Mouse (Mus musculus): ENCODE results near the gene Gm10644. TPM values are rescaled to one million over a fixed set of nuclear protein-coding genes. Genes with fewer than 3 reads are reported as not detected.
"Not testable (repeated sequence)": the region's sequence is repeated elsewhere in the genome, so short reads cannot be mapped to it uniquely, and the experiment has no call there.

Gm10644 gene
- polyA plus RNA-seq, 1 experiment, result not detected

- TF ChIP-seq FLI1 (IDR thresholded peaks at IDR 0.05; ENCODE audit: low read length) (no peak), GATA1 (IDR thresholded peaks at IDR 0.05; ENCODE audit: borderline replicate concordance, low read length) (no peak)
- H3K27me3 ChIP-seq (replicated peaks), result no peaks in the 10 kb centered on the region
- H3K4me1 ChIP-seq, result peaks cover 43% of the 10 kb centered on the region
- H3K9me3 ChIP-seq, result no peaks in the 10 kb centered on the region
- H3K4me3 ChIP-seq (replicated peaks), result peak within 1 kb of the TSS; percentile 91
- peaks cover 62% of the 10 kb centered on the region for H3K36me3 ChIP-seq (replicated peaks; ENCODE audit: low read length)
Measured at GRCm38 (mm10) chr8:83997511-83998141, 42.6 kb upstream of the Gm10644 start, which contains the start of gene Samd1. Samd1 (plus strand) TSS chr8:83997672.

GRCm38 (mm10) chr8:83996567-83997505 is 41.8 kb upstream of the Gm10644 start:
- H3K36me3 ChIP-seq (replicated peaks; ENCODE audit: low read length), result peaks cover 62% of the 10 kb centered on the region
- peaks cover 46% of the 10 kb centered on the region for H3K4me1 ChIP-seq
- peak overlapping the region; percentile 91 for H3K4me3 ChIP-seq (replicated peaks)
- no peaks in the 10 kb centered on the region for H3K27me3 ChIP-seq (replicated peaks)
- no peaks in the 10 kb centered on the region for H3K9me3 ChIP-seq
- TF ChIP-seq GATA1 (IDR thresholded peaks at IDR 0.05; ENCODE audit: borderline replicate concordance, low read length), result no peak
- TF ChIP-seq FLI1 (IDR thresholded peaks at IDR 0.05; ENCODE audit: low read length), result no peak

GRCm38 (mm10) chr8:83995973-83996372 is 41.0 kb upstream of the Gm10644 start:
- no peak for TF ChIP-seq FLI1 (IDR thresholded peaks at IDR 0.05; ENCODE audit: low read length)
- TF ChIP-seq GATA1 (IDR thresholded peaks at IDR 0.05; ENCODE audit: borderline replicate concordance, low read length), result no peak
- H3K9me3 ChIP-seq, result no peaks in the 10 kb centered on the region
- H3K4me3 ChIP-seq (replicated peaks), result no peak overlapping the region
- no peaks in the 10 kb centered on the region for H3K27me3 ChIP-seq (replicated peaks)
- peaks cover 62% of the 10 kb centered on the region for H3K36me3 ChIP-seq (replicated peaks; ENCODE audit: low read length)
- peaks cover 46% of the 10 kb centered on the region for H3K4me1 ChIP-seq

GRCm38 (mm10) chr8:83994030-83994429 is 39.0 kb upstream of the Gm10644 start:
- H3K27me3 ChIP-seq (replicated peaks), result no peaks in the 10 kb centered on the region
- no peak for TF ChIP-seq FLI1 (IDR thresholded peaks at IDR 0.05; ENCODE audit: low read length)
- no peak for TF ChIP-seq GATA1 (IDR thresholded peaks at IDR 0.05; ENCODE audit: borderline replicate concordance, low read length)
- H3K4me3 ChIP-seq (replicated peaks), result no peak overlapping the region
- no peaks in the 10 kb centered on the region for H3K9me3 ChIP-seq
- peaks cover 46% of the 10 kb centered on the region for H3K4me1 ChIP-seq
- peaks cover 62% of the 10 kb centered on the region for H3K36me3 ChIP-seq (replicated peaks; ENCODE audit: low read length)

- no peaks in the 10 kb centered on the region for H3K9me3 ChIP-seq
- peaks cover 73% of the 10 kb centered on the region for H3K36me3 ChIP-seq (replicated peaks; ENCODE audit: low read length)
- TF ChIP-seq GATA1 (IDR thresholded peaks at IDR 0.05; ENCODE audit: borderline replicate concordance, low read length) (no peak), FLI1 (IDR thresholded peaks at IDR 0.05; ENCODE audit: low read length) (no peak)
- H3K27me3 ChIP-seq (replicated peaks), result no peaks in the 10 kb centered on the region
- peaks cover 54% of the 10 kb centered on the region for H3K4me1 ChIP-seq
- H3K4me3 ChIP-seq (replicated peaks), result no peak overlapping the region
Measured at GRCm38 (mm10) chr8:83992488-83992887, 37.5 kb upstream of the Gm10644 start.

- no peaks in the 10 kb centered on the region for H3K27me3 ChIP-seq (replicated peaks)
- H3K9me3 ChIP-seq, result no peaks in the 10 kb centered on the region
- no peak for TF ChIP-seq FLI1 (IDR thresholded peaks at IDR 0.05; ENCODE audit: low read length)
- no peak for TF ChIP-seq GATA1 (IDR thresholded peaks at IDR 0.05; ENCODE audit: borderline replicate concordance, low read length)
- peaks cover 46% of the 10 kb centered on the region for H3K4me1 ChIP-seq
- no peak overlapping the region for H3K4me3 ChIP-seq (replicated peaks)
- H3K36me3 ChIP-seq (replicated peaks; ENCODE audit: low read length), result peaks cover 89% of the 10 kb centered on the region
Measured at GRCm38 (mm10) chr8:83990170-83990569, 35.2 kb upstream of the Gm10644 start.

GRCm38 (mm10) chr8:83989243-83989642 is 34.2 kb upstream of the Gm10644 start:
- Histone ChIP-seq H3K36me3 (replicated peaks; ENCODE audit: low read length) (peaks cover 89% of the 10 kb centered on the region), H3K27me3 (replicated peaks) (no peaks in the 10 kb centered on the region), H3K4me3 (replicated peaks) (peak overlapping the region; percentile 14), H3K4me1 (peaks cover 37% of the 10 kb centered on the region), H3K9me3 (no peaks in the 10 kb centered on the region)
- TF ChIP-seq FLI1 (IDR thresholded peaks at IDR 0.05; ENCODE audit: low read length) (no peak), GATA1 (IDR thresholded peaks at IDR 0.05; ENCODE audit: borderline replicate concordance, low read length) (no peak)

- peaks cover 87% of the 10 kb centered on the region for H3K36me3 ChIP-seq (replicated peaks; ENCODE audit: low read length)
- H3K4me3 ChIP-seq (replicated peaks); H3K27me3 ChIP-seq (replicated peaks); H3K9me3 ChIP-seq: not testable (repeated sequence)
- H3K4me1 ChIP-seq, result peaks cover 55% of the 10 kb centered on the region
Measured at GRCm38 (mm10) chr8:83983222-83983621, 28.2 kb upstream of the Gm10644 start.

- Histone ChIP-seq H3K9me3 (no peaks in the 10 kb centered on the region), H3K4me3 (replicated peaks) (no peak overlapping the region), H3K36me3 (replicated peaks; ENCODE audit: low read length) (peaks cover 87% of the 10 kb centered on the region), H3K27me3 (replicated peaks) (no peaks in the 10 kb centered on the region), H3K4me1 (peaks cover 55% of the 10 kb centered on the region)
- TF ChIP-seq FLI1 (IDR thresholded peaks at IDR 0.05; ENCODE audit: low read length) (no peak), GATA1 (IDR thresholded peaks at IDR 0.05; ENCODE audit: borderline replicate concordance, low read length) (no peak)
Measured at GRCm38 (mm10) chr8:83982449-83982848, 27.4 kb upstream of the Gm10644 start.

GRCm38 (mm10) chr8:83981533-83981932 is 26.5 kb upstream of the Gm10644 start:
- Histone ChIP-seq H3K4me1 (peaks cover 58% of the 10 kb centered on the region), H3K36me3 (replicated peaks; ENCODE audit: low read length) (peaks cover 80% of the 10 kb centered on the region), H3K4me3 (replicated peaks) (no peak overlapping the region), H3K27me3 (replicated peaks) (no peaks in the 10 kb centered on the region), H3K9me3 (no peaks in the 10 kb centered on the region)
- no peak for TF ChIP-seq FLI1 (IDR thresholded peaks at IDR 0.05; ENCODE audit: low read length)
- no peak for TF ChIP-seq GATA1 (IDR thresholded peaks at IDR 0.05; ENCODE audit: borderline replicate concordance, low read length)

Data from megakaryocyte, embryonic 14.5 days (primary cell).